Mouse (Mus musculus) retina, embryonic 14.5 days (tissue): Measurements from ENCODE around the gene Spaca6.
"Not testable (repeated sequence)": the region's sequence is repeated elsewhere in the genome, so short reads cannot be mapped to it uniquely, and the experiment has no call there.

ENCODE experiments used
- DNase-seq: peaks from one replicate; pipeline ENCODE4 v3.0.0-alpha.2; 2015; ENCODE audit warnings: low spot score

The Spaca6 gene

GRCm38 (mm10) chr17:17844606-17845005 is 17.6 kb downstream of the Spaca6 start:
- DNase-seq, result not testable (repeated sequence)

DNA sequence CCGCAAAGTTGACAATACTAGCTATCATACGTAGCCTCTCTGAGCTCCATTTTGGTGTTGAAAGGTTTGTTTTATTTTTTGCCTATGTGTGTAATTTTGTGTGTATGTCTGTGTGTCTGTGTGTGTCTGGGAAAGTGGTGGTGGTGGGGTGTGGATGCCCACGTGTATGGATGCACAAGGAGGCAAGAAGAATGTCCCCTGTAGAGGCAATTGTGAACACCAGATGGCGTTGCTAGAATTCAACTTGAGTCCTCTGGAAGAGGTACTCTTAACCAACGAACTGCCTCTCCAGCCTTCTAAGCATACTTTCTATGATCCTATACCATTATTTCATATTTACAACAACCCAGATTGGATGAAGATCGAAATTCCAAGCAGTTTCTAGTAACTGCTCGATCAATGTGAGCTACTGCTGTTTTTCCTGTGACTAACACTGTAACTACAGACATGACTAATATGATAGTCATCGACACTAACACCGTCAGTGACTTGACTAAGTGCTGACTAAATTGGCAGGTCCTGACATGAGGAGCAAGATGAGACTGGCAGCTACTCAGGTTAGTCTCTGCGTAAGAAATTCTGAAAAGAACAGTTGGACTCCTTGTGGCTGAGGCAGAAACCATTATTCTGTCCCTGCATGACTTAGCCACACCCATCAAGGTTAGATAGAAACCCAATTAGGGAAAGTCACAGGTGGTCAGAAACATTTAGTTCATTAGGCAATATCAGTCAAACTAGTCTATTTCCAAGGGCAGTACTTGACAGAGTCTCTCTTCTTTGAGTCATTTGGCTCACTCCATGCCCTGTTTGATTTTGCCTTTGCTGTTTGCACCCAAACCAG is 18.4 kb downstream of the Spaca6 start:
- no peak for DNase-seq

- no peak for DNase-seq
These were observed 22.0 kb downstream of the Spaca6 start for GRCm38 (mm10) chr17:17848988-17849387.

- DNase-seq, result no peak
These were observed 23.2 kb downstream of the Spaca6 start for GRCm38 (mm10) chr17:17849906-17850712.

- no peak for DNase-seq
These were observed 28.3 kb downstream of the Spaca6 start, which contains the start of gene Has1 for GRCm38 (mm10) chr17:17855064-17855838. Gene Has1 (minus strand): TSS chr17:17855205.

DNA sequence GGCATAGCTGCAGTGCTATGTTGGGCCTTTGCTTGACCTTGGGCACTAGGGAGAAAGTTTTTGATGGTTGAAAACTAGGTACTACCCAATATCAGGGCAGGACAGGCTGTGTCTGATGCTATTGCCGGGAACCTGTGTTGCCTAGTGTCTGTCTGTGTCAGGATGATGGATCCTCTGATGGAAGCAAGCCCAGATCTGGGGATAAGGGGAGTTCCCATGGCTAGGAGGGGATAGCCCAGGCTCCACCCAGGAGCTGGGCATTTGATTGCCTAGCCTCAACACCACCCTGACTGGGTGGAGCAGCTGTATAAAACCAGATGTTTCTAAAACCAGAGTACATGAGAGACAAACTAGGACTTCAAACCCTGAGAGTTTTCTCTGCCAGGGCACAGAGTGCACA is 29.7 kb downstream of the Spaca6 start:
- no peak for DNase-seq

- no peak for DNase-seq
These were observed 30.5 kb downstream of the Spaca6 start for GRCm38 (mm10) chr17:17857446-17857845.

DNA sequence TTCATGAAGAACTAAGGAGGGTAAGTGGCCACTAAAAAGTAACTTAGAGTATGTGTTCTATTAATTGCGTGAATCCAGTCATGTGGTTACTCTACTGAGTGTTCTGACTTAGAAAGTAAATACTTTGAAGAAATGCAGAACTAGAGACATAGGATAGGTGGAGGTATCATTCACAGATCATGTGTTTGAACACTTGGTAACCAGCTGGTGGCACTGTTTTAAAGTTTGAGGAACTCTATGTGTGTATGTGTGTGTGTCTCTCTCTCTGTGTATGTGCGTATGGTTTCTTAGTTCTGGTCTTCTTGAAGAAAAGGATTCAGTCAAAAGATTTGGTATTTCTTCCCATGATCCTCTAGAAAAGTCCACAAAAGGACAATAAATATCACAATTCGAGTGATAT is 33.2 kb downstream of the Spaca6 start:
- DNase-seq, result no peak

GRCm38 (mm10) chr17:17862360-17862759 is 35.4 kb downstream of the Spaca6 start:
- DNase-seq, result no peak

DNA sequence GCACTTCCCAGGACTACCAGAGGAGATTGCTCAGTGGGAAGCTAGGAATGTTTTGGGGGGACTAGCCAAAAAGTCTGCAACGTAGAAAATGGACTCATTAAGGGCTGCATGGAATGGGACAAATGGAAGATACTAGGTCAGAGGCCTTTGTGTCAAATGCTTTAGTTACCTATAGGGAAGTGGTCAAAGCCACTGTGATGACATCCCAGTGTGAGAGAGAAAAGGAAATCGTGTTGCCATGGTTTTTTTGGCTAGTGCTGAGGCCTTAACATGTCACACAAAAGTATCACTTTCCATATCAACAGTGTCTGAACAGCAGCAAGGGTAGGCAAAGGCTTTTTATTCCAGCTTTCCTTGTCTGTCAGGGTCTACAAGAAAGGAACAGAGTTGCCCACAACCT is 38.2 kb downstream of the Spaca6 start:
- no peak for DNase-seq

- no peak for DNase-seq
These were observed 40.0 kb downstream of the Spaca6 start for GRCm38 (mm10) chr17:17866801-17867469.

GRCm38 (mm10) chr17:17870892-17871550 is 44.1 kb downstream of the Spaca6 start:
- DNase-seq, result no peak

DNA sequence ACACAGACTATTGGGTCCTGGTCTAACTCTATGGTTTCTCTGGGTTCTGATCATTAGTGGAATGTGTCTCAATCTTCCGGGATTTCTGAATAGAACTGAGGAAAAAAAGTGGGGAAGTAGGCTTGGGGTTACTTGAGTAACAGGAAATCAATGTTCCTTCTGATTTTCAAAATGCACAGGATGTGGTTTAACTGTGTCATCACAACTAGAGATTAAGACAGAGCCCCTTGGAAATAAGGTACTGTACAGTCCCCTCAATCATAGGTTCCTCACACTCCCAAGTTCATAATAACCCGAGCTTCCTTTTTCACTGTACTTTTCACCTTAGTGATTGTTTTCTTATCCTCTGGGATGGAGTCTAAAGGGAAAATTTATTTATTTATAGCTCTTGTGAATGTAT is 44.7 kb downstream of the Spaca6 start:
- no peak for DNase-seq

DNA sequence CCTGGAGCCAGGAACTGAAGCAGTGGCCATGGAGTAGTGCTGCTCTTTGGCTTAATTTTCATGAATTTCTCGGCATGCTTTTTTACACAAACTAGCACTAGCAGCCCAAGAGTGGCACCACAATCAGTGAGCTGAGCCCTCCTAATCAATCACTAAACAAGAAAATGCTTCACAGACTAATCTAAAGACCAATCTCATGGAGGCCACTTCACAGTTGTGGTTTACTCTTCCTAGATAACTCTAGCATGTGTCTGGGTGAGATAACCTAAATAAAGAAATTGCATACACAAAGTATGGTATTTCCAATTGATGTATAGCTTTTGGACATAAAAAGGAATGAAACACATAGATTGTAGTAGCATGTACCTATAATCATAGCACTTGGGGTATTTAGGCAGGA is 52.4 kb downstream of the Spaca6 start:
- no peak for DNase-seq

GRCm38 (mm10) chr17:17882672-17883071 is 55.7 kb downstream of the Spaca6 start:
- DNase-seq, result no peak

GRCm38 (mm10) chr17:17883840-17884239 is 56.9 kb downstream of the Spaca6 start, which contains the start of gene Fpr1:
Gene Fpr1 (minus strand): TSS chr17:17883940.
- no peak for DNase-seq

DNA sequence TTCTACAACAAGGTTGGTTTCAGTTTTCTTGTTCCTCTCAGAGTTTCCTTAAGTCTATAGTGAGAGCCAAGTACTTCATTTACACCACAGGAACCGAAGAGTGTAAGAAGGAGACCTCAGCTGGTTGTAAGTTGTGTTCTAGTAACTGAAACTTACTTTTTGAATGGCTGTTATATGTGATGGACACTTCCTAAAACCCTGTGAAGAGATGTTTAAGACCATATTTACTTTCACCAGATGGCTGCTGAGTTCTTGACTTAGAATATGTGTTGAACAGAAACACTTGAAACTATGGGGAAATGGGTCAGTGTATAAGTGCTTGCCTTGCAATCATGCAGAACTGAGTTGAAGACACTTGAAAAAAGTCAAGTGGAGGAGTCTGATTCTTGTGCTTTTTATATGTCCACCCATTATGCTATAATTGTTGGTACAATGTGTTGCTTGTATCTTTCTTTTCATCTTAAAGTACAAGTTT is 60.9 kb downstream of the Spaca6 start, which contains the start of the genes Fpr2 and Fpr3:
Gene Fpr2 (plus strand): TSS at position 51 of the 475 bp plus-strand sequence.
Gene Fpr3 (plus strand): TSS at position 79 of the 475 bp plus-strand sequence.
- no peak for DNase-seq

DNA sequence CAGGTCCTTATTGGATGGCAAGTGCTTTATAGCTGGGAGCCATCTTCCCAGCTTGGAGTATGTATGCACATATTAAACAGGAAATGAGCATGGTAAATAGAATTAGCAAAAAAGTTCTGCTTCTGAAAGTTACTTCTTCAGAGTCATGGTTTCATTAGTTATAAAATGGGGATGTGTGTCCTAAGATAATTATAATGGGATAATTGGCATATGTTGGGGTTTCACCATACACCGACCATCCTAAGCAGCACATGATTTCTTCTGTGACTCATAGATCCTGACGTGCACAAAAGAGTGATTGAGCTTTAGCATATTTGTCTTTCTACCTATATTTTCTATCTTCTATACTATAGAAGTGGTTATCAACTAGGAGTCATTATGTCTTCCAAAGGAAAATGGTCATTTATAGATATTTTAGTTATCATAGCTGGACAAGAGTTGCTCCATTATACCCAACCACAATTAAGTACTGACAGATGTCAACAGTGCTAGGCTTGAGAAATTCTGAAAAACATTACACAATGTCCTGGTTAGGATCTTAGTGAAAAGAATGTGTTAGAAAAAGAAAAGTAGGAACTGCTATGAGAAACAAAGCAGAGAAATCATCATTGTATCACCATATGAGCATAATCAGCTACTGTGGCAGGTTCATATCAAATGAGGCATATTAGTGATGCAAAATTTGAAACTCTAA is 62.9 kb downstream of the Spaca6 start:
- DNase-seq, result no peak
